Mouse (Mus musculus) embryonic facial prominence, embryonic 11.5 days (tissue): ENCODE results near the gene Erh. TPM values are rescaled to one million over a fixed set of nuclear protein-coding genes. Genes with fewer than 3 reads are reported as not detected.
A peak's percentile ranks its signal among the peaks of the same experiment; 100 is the strongest.

Experiments used
- ATAC-seq: fragments of 200-750 bp; cut with Nextera tagmentation; replicated peaks from 2 replicates; pipeline ENCODE4 v1.8.0; 2017; ENCODE audit warnings: low read depth; ENCODE audit not compliant: insufficient number of reproducible peaks, low FRiP score, low TSS enrichment
- DNase-seq: peaks from one replicate; pipeline ENCODE4 v3.0.0-alpha.2; 2015; ENCODE audit warnings: low spot score
- H3K27ac ChIP-seq: fragments of 300-500 bp; sonication (generic); replicated peaks from 2 replicates; pipeline ENCODE4 v1.5.1; 2014; ENCODE audit warnings: mild to moderate bottlenecking, low read depth, low read length, control low read depth
- H3K27me3 ChIP-seq: fragments of 300-500 bp; sonication (generic); 2 replicates; pipeline ENCODE4 v1.6.1; 2014; ENCODE audit warnings: mild to moderate bottlenecking, low read length, moderate library complexity, mixed read lengths; ENCODE audit not compliant: control insufficient read depth, insufficient read depth
- H3K36me3 ChIP-seq: fragments of 300-500 bp; sonication (generic); replicated peaks from 2 replicates; pipeline ENCODE4 v1.6.1; 2014; ENCODE audit warnings: low read depth, mild to moderate bottlenecking, low read length, moderate library complexity, mixed read lengths; ENCODE audit not compliant: control insufficient read depth, insufficient read depth
- H3K4me1 ChIP-seq: fragments of 300-500 bp; sonication (generic); 2 replicates; pipeline ENCODE4 v1.6.1; 2014; ENCODE audit warnings: low read length, mixed read lengths; ENCODE audit not compliant: control insufficient read depth, insufficient read depth
- H3K4me2 ChIP-seq: fragments of 300-500 bp; sonication (generic); 2 replicates; pipeline ENCODE4 v1.6.1; 2014; ENCODE audit warnings: low read depth, mild to moderate bottlenecking, control low read depth, low read length, moderate library complexity
- H3K4me3 ChIP-seq: fragments of 300-500 bp; sonication (generic); 2 replicates; pipeline ENCODE4 v1.5.1; 2014; ENCODE audit warnings: low read depth, low read length, control low read depth
- H3K9ac ChIP-seq: fragments of 300-500 bp; sonication (generic); replicated peaks from 2 replicates; pipeline ENCODE4 v1.6.1; 2014; ENCODE audit warnings: mild to moderate bottlenecking, control low read depth, low read length
- H3K9me3 ChIP-seq: fragments of 300-500 bp; sonication (generic); replicated peaks from 2 replicates; pipeline ENCODE4 v1.6.1; 2016; ENCODE audit warnings: mild to moderate bottlenecking, low read length, inconsistent platforms, mixed read lengths; ENCODE audit not compliant: control insufficient read depth
- WGBS: fragments of 180-500 bp; shearing (Covaris S2); extraction: QIAGEN DNeasy Blood & Tissue Kit; methylation state at CpG from one replicate; pipeline ENCODE4 v1.1.7; 2014; 5-methylcytosine and 5-hydroxymethylcytosine counted together
- polyA plus RNA-seq: library from polyadenylated mRNA; unstranded; fragments of >200 nt; fragmentation: Nextera tagmentation; extraction: Ambion mirVana; gene quantifications from 2 replicates; pipeline ENCODE4 v1.2.1, GENCODE M21; 2014

The Erh gene
- polyA plus RNA-seq: 328 and 341 TPM in 2 replicates

- peak; percentile 95 for DNase-seq
- peak within 1 kb of the TSS; percentile 99 for H3K9ac ChIP-seq
Observed at GRCm38 (mm10) chr12:80643693-80644505, at the start of gene Erh, which contains the start of gene Slc39a9. Erh (minus strand) TSS chr12:80644341. Slc39a9 (plus strand) TSS chr12:80643883.

GRCm38 (mm10) chr12:80693700-80694099 is 49.6 kb upstream of the Erh start:
- Histone ChIP-seq H3K4me1 (no peaks in the 10 kb centered on the region; the same call in 1 of the 2 replicates), H3K27me3 (peaks cover 16% of the 10 kb centered on the region), H3K9me3 (no peaks in the 10 kb centered on the region), H3K9ac (no peak overlapping the region), H3K4me3 (no peak overlapping the region), H3K4me2 (no peak overlapping the region), H3K36me3 (no peaks in the 10 kb centered on the region), H3K27ac (no peak overlapping the region)
- ATAC-seq (no peak), DNase-seq (no peak)
- 24% methylated on average over 2 of the region's 2 CpGs for WGBS

More at GRCm38 (mm10) chr12:80643693-80644505, at the start of gene Erh, which contains the start of gene Slc39a9:
- Histone ChIP-seq H3K4me3 (peak within 1 kb of the TSS; percentile 97), H3K4me1 (peaks cover 2% of the 10 kb centered on the region; the same call in 1 of the 2 replicates), H3K27me3 (no peaks in the 10 kb centered on the region), H3K36me3 (no peaks in the 10 kb centered on the region), H3K9me3 (no peaks in the 10 kb centered on the region), H3K27ac (peak within 1 kb of the TSS; percentile 82), H3K4me2 (peak within 1 kb of the TSS; percentile 88)
- under 1% methylated on average over 50 of the region's 50 CpGs for WGBS
- ATAC-seq: peak; percentile 97

- Histone ChIP-seq H3K9ac (0 out of 2 replicates have a peak within 1 kb of the TSS, but pooled peaks have one; percentile 2), H3K9me3 (no peaks in the 10 kb centered on the region), H3K4me1 (no peaks in the 10 kb centered on the region; the same call in 1 of the 2 replicates), H3K36me3 (no peaks in the 10 kb centered on the region), H3K4me2 (peak within 1 kb of the TSS; percentile 44), H3K4me3 (peak within 1 kb of the TSS; percentile 24), H3K27me3 (peaks cover 16% of the 10 kb centered on the region), H3K27ac (no peak within 1 kb of the TSS)
- peak; percentile 71 for ATAC-seq
- WGBS: 1% methylated on average over 52 of the region's 52 CpGs
- DNase-seq: peak; percentile 64
Observed at GRCm38 (mm10) chr12:80692269-80692972, 48.3 kb upstream of the Erh start, which contains the start of gene Plekhd1. Plekhd1 (plus strand) TSS chr12:80692591.

- ATAC-seq: no peak
- DNase-seq: no peak
- H3K4me2 ChIP-seq: no peak overlapping the region
- no peaks in the 10 kb centered on the region for H3K9me3 ChIP-seq
- H3K4me1 ChIP-seq: no peaks in the 10 kb centered on the region; the same call in 1 of the 2 replicates
- no peak overlapping the region for H3K27ac ChIP-seq
- no peaks in the 10 kb centered on the region for H3K36me3 ChIP-seq
- no peak overlapping the region for H3K4me3 ChIP-seq
- 7% methylated on average over 12 of the region's 12 CpGs for WGBS
- H3K9ac ChIP-seq: no peak overlapping the region
- H3K27me3 ChIP-seq: peaks cover 16% of the 10 kb centered on the region
Observed at GRCm38 (mm10) chr12:80691671-80692091, 47.5 kb upstream of the Erh start.

GRCm38 (mm10) chr12:80689696-80690095 is 45.6 kb upstream of the Erh start:
- DNase-seq (peak; percentile 14), ATAC-seq (no peak)
- Histone ChIP-seq H3K9me3 (no peaks in the 10 kb centered on the region), H3K9ac (no peak overlapping the region), H3K27me3 (peaks cover 15% of the 10 kb centered on the region), H3K4me3 (no peak overlapping the region), H3K27ac (no peak overlapping the region), H3K4me1 (no peaks in the 10 kb centered on the region; the same call in 1 of the 2 replicates), H3K36me3 (no peaks in the 10 kb centered on the region), H3K4me2 (no peak overlapping the region)
- 42% methylated on average over 5 of the region's 5 CpGs for WGBS

GRCm38 (mm10) chr12:80687788-80688211 is 43.7 kb upstream of the Erh start:
- WGBS: 89% methylated on average over 10 of the region's 10 CpGs
- ATAC-seq (no peak), DNase-seq (no peak)
- Histone ChIP-seq H3K27ac (no peak overlapping the region), H3K4me3 (no peak overlapping the region), H3K9me3 (no peaks in the 10 kb centered on the region), H3K4me1 (no peaks in the 10 kb centered on the region; the same call in 1 of the 2 replicates), H3K4me2 (no peak overlapping the region), H3K9ac (no peak overlapping the region), H3K27me3 (peaks cover 7% of the 10 kb centered on the region), H3K36me3 (no peaks in the 10 kb centered on the region)

GRCm38 (mm10) chr12:80684316-80684715 is 40.2 kb upstream of the Erh start:
- ATAC-seq (no peak), DNase-seq (no peak)
- Histone ChIP-seq H3K9ac (no peak overlapping the region), H3K4me1 (no peaks in the 10 kb centered on the region), H3K4me3 (no peak overlapping the region), H3K36me3 (no peaks in the 10 kb centered on the region), H3K27ac (no peak overlapping the region), H3K9me3 (no peaks in the 10 kb centered on the region), H3K4me2 (no peak overlapping the region), H3K27me3 (no peaks in the 10 kb centered on the region)
- 88% methylated on average over 3 of the region's 3 CpGs for WGBS
